Mouse (Mus musculus) limb, embryonic 15.5 days (tissue): ENCODE measurements around the gene Duox1. TPM values are rescaled to one million over a fixed set of nuclear protein-coding genes. Genes with fewer than 3 reads are reported as not detected.

Source experiments
- ATAC-seq: fragments of 200-750 bp; cut with Nextera tagmentation; 2 replicates; pipeline ENCODE4 v1.8.0; 2017; ENCODE audit warnings: low read depth, moderate TSS enrichment; ENCODE audit not compliant: insufficient number of reproducible peaks, low FRiP score, low TSS enrichment
- H3K27ac ChIP-seq: fragments of 300-500 bp; sonication (generic); 2 replicates; pipeline ENCODE4 v1.5.1; 2015; ENCODE audit warnings: moderate library complexity, mild to moderate bottlenecking, inconsistent platforms
- H3K27me3 ChIP-seq: fragments of 300-500 bp; sonication (generic); 2 replicates; pipeline ENCODE4 v1.6.1; 2015; ENCODE audit warnings: inconsistent platforms
- H3K36me3 ChIP-seq: fragments of 300-500 bp; sonication (generic); 2 replicates; pipeline ENCODE4 v1.6.1; 2015; ENCODE audit warnings: inconsistent platforms
- H3K4me1 ChIP-seq: fragments of 300-500 bp; sonication (generic); 2 replicates; pipeline ENCODE4 v1.6.1; 2015; ENCODE audit warnings: inconsistent platforms
- H3K4me2 ChIP-seq: fragments of 300-500 bp; sonication (generic); 2 replicates; pipeline ENCODE4 v1.6.1; 2015; ENCODE audit warnings: mild to moderate bottlenecking, inconsistent platforms
- H3K4me3 ChIP-seq: fragments of 300-500 bp; sonication (generic); 2 replicates; pipeline ENCODE4 v1.5.1; 2015; ENCODE audit warnings: mild to moderate bottlenecking, inconsistent platforms
- H3K9ac ChIP-seq: fragments of 300-500 bp; sonication (generic); 2 replicates; pipeline ENCODE4 v1.6.1; 2015; ENCODE audit warnings: inconsistent platforms
- H3K9me3 ChIP-seq: fragments of 300-500 bp; sonication (generic); 2 replicates; pipeline ENCODE4 v1.6.1; 2016; ENCODE audit warnings: inconsistent platforms
- WGBS: fragments of 180-500 bp; shearing (Covaris S2); methylation state at CpG from one replicate; pipeline ENCODE4 v1.1.7; 2015; 5-methylcytosine and 5-hydroxymethylcytosine counted together
- polyA plus RNA-seq: library from polyadenylated mRNA; unstranded; fragments of >200 nt; fragmentation: Nextera tagmentation; extraction: Ambion mirVana; gene quantifications from 2 replicates; pipeline ENCODE4 v1.2.1, GENCODE M21; 2015

Duox1 gene
- polyA plus RNA-seq, 1 experiment from 2014 or later = 2.7 TPM

DNA sequence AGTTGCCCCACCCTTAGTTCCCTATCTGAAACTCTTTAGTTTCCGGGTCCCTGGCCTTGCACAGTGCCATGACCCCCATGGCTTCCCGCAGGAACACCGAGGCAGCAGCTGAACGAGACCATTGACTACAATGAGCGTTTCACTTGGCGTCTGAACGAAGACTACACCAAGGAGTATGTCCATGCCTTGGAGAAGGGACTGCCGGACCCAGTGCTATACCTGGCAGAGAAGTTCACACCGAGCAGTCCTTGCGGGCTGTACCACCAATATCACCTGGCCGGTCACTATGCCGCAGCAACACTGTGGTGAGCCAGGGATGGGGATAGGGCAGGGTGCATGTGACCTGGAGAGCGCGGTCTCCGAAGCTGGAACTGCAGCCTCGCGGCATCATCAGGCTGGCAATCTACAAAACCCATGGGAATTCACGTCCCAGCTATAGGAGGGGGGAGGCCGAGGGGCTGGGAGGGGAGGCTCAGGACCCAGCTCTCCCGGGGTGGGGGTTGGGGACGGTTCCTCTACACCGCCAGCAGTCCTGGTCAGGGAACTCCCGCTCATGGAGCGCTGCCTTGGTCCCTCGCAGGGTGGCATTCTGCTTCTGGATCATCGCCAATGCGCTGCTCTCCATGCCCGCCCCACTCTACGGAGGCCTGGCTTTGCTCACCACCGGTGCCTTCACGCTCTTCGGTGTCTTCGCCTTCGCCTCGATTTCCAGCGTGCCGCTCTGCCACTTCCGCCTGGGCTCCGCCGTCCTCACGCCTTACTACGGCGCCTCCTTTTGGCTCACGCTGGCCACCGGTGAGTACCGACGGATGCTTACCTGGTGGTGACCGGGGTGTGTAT is 14.2 kb upstream of the Duox1 start:
- no peak for ATAC-seq
- Histone ChIP-seq H3K4me1 (peaks cover 36% of the 10 kb centered on the region), H3K9me3 (no peaks in the 10 kb centered on the region), H3K27me3 (peaks cover 99% of the 10 kb centered on the region), H3K4me3 (peak overlapping the region; percentile 37), H3K9ac (no peak overlapping the region), H3K27ac (no peak overlapping the region), H3K4me2 (peak overlapping the region; percentile 76), H3K36me3 (no peaks in the 10 kb centered on the region)
- 1% methylated on average over 48 of the region's 48 CpGs for WGBS

DNA sequence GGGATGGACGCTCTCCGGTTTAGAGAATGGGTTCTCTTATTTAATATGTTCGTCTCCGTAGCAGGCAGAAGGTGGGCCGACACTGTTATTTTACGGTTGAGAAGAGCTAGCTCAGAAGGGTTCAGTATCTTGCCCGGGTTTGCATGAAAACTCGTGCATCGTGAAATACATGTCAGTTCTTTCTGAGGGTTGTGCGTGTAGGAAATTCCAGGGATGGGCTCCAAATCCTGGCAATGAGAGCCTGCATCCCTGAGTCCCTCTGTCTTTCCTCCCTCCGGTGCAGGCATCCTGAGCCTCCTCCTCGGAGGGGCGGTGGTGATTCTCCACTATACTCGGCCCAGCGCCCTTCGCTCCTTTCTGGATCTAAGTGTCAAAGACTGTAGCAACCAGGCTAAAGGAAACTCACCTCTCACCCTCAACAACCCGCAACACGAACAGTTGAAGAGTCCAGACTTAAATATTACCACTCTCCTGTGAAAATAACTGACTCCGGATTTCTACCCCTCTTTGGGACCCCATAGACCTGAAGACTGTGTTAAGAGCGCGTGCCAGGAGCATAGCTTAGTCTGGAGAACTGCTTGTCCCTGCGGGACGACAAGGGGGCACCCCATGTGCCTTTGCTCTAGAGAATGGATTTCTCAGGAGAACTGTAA is 13.4 kb upstream of the Duox1 start:
- H3K9ac ChIP-seq = no peak overlapping the region
- H3K4me1 ChIP-seq = peaks cover 39% of the 10 kb centered on the region
- no peak for ATAC-seq
- peak overlapping the region; percentile 76 for H3K4me2 ChIP-seq
- 10% methylated on average over 23 of the region's 23 CpGs for WGBS
- no peak overlapping the region for H3K27ac ChIP-seq
- H3K36me3 ChIP-seq = no peaks in the 10 kb centered on the region
- H3K27me3 ChIP-seq = peaks cover 99% of the 10 kb centered on the region
- peak overlapping the region; percentile 37 for H3K4me3 ChIP-seq
- no peaks in the 10 kb centered on the region for H3K9me3 ChIP-seq

DNA sequence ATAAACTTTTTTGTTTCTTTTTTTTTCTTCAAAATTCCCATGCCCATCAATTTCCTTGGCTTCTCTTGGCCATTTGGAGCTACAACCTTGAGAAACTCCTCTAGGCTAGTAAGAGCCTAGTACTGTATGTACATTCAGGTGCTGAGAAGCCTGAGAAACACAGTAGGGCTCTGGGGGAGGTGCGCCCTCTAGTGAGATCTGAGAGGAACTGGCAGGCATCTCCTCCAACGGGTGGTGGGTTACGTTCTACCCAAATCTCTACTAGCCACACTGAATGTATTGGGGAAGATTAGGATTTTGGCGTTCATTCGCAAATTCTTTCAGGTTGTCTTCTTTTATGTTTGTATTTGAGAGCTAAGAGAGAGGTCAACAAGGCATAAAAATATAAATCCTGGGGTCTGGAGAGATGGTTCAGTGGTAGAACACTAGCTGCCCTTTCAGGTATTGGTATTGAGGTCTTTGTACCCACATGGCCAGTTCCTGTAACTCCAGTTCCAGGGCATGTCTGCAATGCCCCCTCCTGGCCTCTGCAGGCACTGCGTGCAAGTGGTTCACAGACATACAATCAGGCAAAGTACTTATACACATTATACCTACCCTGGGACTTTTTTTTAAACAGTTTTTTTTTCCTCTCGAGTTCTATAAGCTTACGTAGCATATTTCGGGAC is 12.8 kb upstream of the Duox1 start:
- H3K27ac ChIP-seq = no peak overlapping the region
- peaks cover 33% of the 10 kb centered on the region for H3K4me1 ChIP-seq
- H3K27me3 ChIP-seq = peaks cover 92% of the 10 kb centered on the region
- H3K9ac ChIP-seq = no peak overlapping the region
- H3K4me3 ChIP-seq = no peak overlapping the region
- H3K36me3 ChIP-seq = no peaks in the 10 kb centered on the region
- 10% methylated on average over 9 of the region's 9 CpGs for WGBS
- no peaks in the 10 kb centered on the region for H3K9me3 ChIP-seq
- H3K4me2 ChIP-seq = no peak overlapping the region
- no peak for ATAC-seq

DNA sequence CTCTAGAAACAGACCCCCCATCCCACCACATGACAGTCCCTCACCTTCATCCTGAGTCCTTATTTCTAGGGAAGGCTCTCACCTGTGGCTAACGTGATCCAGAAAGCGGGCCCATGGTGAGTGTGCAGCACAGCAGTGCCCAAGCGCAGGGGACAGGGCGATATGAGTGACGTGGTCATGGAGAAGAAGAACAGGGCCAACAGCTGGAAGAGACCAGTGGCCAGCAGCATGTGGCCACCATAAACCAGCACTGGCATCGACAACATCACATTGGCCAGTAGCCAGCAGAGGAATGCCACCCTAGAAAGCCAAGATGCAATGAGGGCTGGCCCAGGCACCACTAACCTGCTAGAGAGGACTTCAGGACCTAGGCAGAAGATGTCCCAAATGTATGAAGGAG is 10.9 kb upstream of the Duox1 start:
- no peaks in the 10 kb centered on the region for H3K36me3 ChIP-seq
- no peak for ATAC-seq
- no peaks in the 10 kb centered on the region for H3K9me3 ChIP-seq
- H3K4me3 ChIP-seq = no peak overlapping the region
- WGBS = 88% methylated on average over 6 of the region's 6 CpGs
- H3K27ac ChIP-seq = no peak overlapping the region
- peaks cover 17% of the 10 kb centered on the region for H3K4me1 ChIP-seq
- no peak overlapping the region for H3K9ac ChIP-seq
- H3K27me3 ChIP-seq = peaks cover 85% of the 10 kb centered on the region
- no peak overlapping the region for H3K4me2 ChIP-seq

DNA sequence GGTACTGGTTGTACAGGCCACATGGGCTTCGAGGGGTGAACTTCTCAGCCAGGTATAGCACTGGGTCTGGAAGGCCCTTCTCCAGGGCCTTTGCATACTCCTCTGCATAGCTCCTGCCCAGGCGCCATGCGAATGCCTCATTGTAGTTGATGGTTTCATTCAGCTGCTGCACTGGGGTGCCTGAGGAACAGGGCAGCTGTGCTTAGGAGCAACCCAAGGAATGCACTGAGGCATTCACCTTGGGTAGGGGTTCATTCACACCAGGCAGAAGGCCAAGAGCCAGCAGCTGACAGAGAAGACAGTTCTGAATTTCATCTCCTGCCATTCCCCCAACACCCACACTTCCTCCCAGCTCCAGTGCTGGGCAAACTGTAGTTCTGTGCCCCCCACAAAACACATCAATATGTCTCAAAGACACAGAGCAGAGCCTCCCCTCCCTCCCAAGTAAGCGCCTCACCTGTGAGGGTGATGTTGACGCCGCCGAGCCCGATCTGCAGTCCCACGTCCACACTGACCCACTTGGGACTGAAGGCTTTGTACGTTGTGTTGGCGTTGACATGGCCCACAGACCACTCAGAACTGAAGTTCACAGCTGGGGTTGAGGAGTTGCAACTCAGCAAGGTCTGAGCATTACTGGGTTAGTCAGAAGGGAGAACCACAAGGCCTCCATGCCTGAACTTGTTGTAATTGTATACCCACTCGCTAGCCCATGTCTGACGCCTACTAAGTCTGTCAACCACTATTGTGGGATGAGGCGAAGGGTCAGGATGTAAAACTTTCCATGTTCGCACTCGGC is 10.2 kb upstream of the Duox1 start:
- Histone ChIP-seq H3K27ac (no peak overlapping the region), H3K4me1 (peaks cover 17% of the 10 kb centered on the region), H3K36me3 (no peaks in the 10 kb centered on the region), H3K4me3 (no peak overlapping the region), H3K4me2 (no peak overlapping the region), H3K9ac (no peak overlapping the region), H3K27me3 (peaks cover 83% of the 10 kb centered on the region), H3K9me3 (no peaks in the 10 kb centered on the region)
- 79% methylated on average over 16 of the region's 16 CpGs for WGBS
- no peak for ATAC-seq

DNA sequence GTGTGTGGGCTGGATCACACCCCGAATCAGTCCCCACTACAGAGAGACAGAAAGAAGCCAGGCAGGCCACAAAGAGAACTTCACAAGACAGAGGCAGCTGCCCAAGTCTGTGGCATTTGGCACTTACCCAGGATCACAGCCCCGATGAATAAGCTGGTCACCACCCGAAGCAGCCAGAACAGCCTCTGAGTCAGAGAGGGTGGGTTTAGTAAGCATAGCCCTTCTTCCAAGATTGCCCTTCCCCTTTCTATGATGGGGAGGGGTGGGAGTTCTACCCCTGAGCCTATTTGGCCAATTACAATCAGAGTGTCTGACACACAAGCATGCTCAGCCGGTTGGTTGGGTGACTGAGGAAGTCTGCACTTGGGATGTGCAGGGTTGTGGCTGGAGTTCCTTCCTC is 9.3 kb upstream of the Duox1 start:
- Histone ChIP-seq H3K27me3 (peaks cover 77% of the 10 kb centered on the region), H3K27ac (no peak overlapping the region), H3K4me3 (no peak overlapping the region), H3K9ac (no peak overlapping the region), H3K4me2 (no peak overlapping the region), H3K36me3 (no peaks in the 10 kb centered on the region), H3K4me1 (peaks cover 12% of the 10 kb centered on the region), H3K9me3 (no peaks in the 10 kb centered on the region)
- 37% methylated on average over 4 of the region's 4 CpGs for WGBS
- no peak for ATAC-seq

DNA sequence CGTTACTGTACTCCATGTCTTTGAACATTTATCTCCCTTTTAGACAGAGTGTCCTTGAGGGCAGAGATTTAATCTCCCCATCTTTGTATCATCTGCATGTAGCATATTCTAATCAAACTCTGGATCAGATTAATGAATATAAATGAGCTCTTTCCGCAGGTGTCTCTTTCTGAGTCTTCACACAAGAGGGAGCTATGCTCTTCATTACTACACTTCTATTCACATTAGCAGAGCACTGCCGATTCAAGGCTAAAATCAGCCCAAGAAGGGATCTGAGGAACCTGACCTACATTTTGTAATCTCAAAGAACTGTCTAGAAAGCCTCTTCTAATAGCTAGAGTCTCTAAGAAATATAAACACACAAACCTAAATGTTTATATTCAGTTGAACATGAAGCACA is 5.8 kb upstream of the Duox1 start:
- no peak overlapping the region for H3K4me2 ChIP-seq
- no peaks in the 10 kb centered on the region for H3K36me3 ChIP-seq
- H3K4me3 ChIP-seq = no peak overlapping the region
- ATAC-seq = no peak
- H3K27me3 ChIP-seq = peaks cover 74% of the 10 kb centered on the region
- no peak overlapping the region for H3K9ac ChIP-seq
- WGBS = 40% methylated on average over 3 of the region's 3 CpGs
- peaks cover 15% of the 10 kb centered on the region for H3K4me1 ChIP-seq
- no peak overlapping the region for H3K27ac ChIP-seq
- H3K9me3 ChIP-seq = no peaks in the 10 kb centered on the region

DNA sequence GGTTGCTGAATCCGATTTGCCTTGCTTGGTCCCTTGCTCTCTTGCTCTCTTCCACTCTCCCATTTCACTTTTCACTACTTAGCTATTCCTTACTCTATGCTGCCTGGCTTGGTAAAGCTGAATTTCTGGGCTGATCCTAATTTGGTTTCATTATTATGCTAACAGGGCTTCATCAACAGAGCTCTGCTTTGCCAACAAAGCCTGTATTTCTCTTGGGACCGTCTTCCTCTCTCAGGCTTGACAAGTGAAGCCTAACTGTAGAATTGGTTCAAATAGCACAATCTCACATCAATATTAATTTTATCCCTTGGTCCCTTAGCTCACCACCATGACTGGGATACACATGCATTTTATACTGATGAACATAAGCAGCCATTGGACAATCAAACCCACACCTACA is 3.9 kb upstream of the Duox1 start:
- Histone ChIP-seq H3K36me3 (no peaks in the 10 kb centered on the region), H3K27me3 (peaks cover 63% of the 10 kb centered on the region)
- 52% methylated on average over 2 of the region's 2 CpGs for WGBS

DNA sequence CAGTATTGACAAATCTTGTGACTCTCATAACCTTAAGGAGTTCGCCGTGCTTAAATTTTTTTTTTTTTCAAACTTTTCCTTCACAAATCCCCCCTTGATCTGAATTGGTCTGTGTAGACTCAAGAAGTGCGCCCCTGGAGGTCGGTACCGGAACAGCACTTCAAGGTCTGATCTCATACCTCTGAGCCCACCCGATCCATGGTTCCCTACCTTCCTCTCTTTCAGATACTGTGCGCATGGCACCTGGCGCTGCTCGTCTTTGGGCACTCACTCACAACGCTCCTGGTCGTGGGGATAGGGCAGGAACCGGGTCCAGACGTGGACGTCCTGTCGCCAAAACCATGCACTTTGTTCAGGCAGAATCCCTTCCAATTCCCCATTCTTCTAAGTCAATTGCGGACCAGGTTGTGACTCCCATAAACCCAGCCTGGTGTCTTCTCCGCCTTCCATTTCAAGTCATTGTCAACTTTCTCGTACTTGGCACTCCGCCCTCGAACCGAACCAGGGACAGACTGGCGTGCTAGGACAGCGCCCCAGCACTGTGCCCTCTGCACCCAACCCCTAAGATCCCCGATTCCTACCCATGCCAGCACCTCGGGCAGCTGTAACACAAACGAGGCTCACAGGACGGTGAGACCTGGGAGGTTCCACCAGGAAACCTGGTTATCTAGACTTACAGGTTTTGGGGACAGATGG is 2.6 kb upstream of the Duox1 start:
- peak overlapping the region; percentile 59 for H3K4me2 ChIP-seq
- peaks cover 59% of the 10 kb centered on the region for H3K27me3 ChIP-seq
- H3K4me3 ChIP-seq = peak overlapping the region; percentile 33
- 3% methylated on average over 27 of the region's 27 CpGs for WGBS
- no peaks in the 10 kb centered on the region for H3K9me3 ChIP-seq
- H3K27ac ChIP-seq = no peak overlapping the region
- ATAC-seq = no peak
- peaks cover 13% of the 10 kb centered on the region for H3K4me1 ChIP-seq
- no peaks in the 10 kb centered on the region for H3K36me3 ChIP-seq
- H3K9ac ChIP-seq = no peak overlapping the region

More for the DNA sequence above, 3.9 kb upstream of the Duox1 start:
- Histone ChIP-seq H3K27ac (no peak overlapping the region), H3K4me2 (no peak overlapping the region), H3K9me3 (no peaks in the 10 kb centered on the region), H3K4me1 (peaks cover 15% of the 10 kb centered on the region), H3K4me3 (no peak overlapping the region), H3K9ac (no peak overlapping the region)
- ATAC-seq = no peak

DNA sequence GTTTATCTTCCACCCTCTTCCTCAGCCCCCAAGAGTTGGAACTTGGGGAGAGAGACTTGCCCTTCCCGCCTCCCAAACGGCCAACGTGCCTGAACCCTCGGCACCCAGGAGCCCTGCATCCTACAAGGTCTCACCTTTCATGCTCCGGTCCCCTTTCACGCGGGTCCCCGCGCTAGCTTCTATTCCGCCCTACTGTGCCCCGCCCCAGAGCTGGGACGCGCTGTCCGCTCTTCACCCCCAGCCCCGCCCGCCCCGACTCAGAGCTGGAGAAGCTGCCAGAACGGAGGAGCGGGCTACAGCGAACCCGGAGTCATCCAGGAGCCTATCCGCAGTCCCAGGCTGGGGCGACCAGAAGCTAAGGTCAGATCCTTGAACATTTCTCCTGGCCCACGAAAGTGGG is 1.9 kb upstream of the Duox1 start, which contains the start of gene Duoxa1:
Gene Duoxa1 (minus strand): TSS at position 195 of the 400 bp plus-strand sequence.
- Histone ChIP-seq H3K4me3 (peak within 1 kb of the TSS; percentile 33), H3K9me3 (no peaks in the 10 kb centered on the region), H3K4me2 (peak within 1 kb of the TSS; percentile 59), H3K27me3 (peaks cover 58% of the 10 kb centered on the region), H3K27ac (no peak within 1 kb of the TSS), H3K36me3 (no peaks in the 10 kb centered on the region), H3K9ac (no peak within 1 kb of the TSS), H3K4me1 (peaks cover 13% of the 10 kb centered on the region)
- 2% methylated on average over 24 of the region's 24 CpGs for WGBS
- no peak for ATAC-seq

DNA sequence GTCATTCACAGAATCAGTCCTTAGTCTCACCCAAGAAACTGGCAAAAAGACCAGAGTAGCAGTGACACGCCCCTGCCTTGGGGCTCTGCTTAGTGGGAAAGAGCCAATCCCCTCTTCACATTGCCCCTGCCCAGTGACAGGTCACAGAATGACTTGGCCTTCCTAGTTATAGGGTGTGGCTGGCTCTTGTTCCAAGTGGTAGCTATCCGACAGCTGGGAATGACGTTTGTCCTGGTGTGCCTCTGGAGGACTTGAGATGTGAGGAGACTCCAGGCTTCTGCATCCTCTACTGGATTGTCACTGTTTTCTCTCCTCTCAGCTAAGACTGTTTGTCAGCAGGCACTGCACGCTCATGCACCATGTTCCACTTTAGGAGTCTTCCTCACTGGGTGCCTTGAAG is 1.9 kb downstream of the Duox1 start:
- H3K27ac ChIP-seq = no peak overlapping the region
- no peak overlapping the region for H3K4me2 ChIP-seq
- no peaks in the 10 kb centered on the region for H3K36me3 ChIP-seq
- no peak overlapping the region for H3K4me3 ChIP-seq
- H3K4me1 ChIP-seq = peaks cover 13% of the 10 kb centered on the region
- no peak for ATAC-seq
- peaks cover 30% of the 10 kb centered on the region for H3K27me3 ChIP-seq
- no peaks in the 10 kb centered on the region for H3K9me3 ChIP-seq
- no peak overlapping the region for H3K9ac ChIP-seq
- 65% methylated on average over 4 of the region's 4 CpGs for WGBS
